Mouse (Mus musculus) forelimb bud, embryonic 11.5 days (tissue): Measurements from ENCODE around the gene Rad51b.

Source experiments
- DNase-seq: peaks from one replicate; pipeline ENCODE4 v3.0.0-alpha.2; 2012; ENCODE audit warnings: low read depth, low spot score

Rad51b gene

GRCm38 (mm10) chr12:79729926-79730506, 432.9 kb downstream of the Rad51b start:
- no peak for DNase-seq

GRCm38 (mm10) chr12:79731905-79732304, 434.8 kb downstream of the Rad51b start:
- DNase-seq = no peak

GRCm38 (mm10) chr12:79732355-79733115, 435.5 kb downstream of the Rad51b start:
- no peak for DNase-seq

GRCm38 (mm10) chr12:79735341-79735785, 438.3 kb downstream of the Rad51b start:
- DNase-seq = no peak

- DNase-seq = no peak
These were observed 438.8 kb downstream of the Rad51b start for GRCm38 (mm10) chr12:79735882-79736281.

- no peak for DNase-seq
These were observed 441.6 kb downstream of the Rad51b start for GRCm38 (mm10) chr12:79738700-79739099.

- DNase-seq = no peak
These were observed 443.0 kb downstream of the Rad51b start for GRCm38 (mm10) chr12:79739918-79740639.

- DNase-seq = no peak
These were observed 445.1 kb downstream of the Rad51b start for GRCm38 (mm10) chr12:79742211-79742610.

GRCm38 (mm10) chr12:79744131-79744530, 447.0 kb downstream of the Rad51b start:
- no peak for DNase-seq

GRCm38 (mm10) chr12:79745225-79745624, 448.1 kb downstream of the Rad51b start:
- no peak for DNase-seq

GRCm38 (mm10) chr12:79745845-79746510, 448.9 kb downstream of the Rad51b start:
- DNase-seq = no peak

- DNase-seq = no peak
These were observed 450.5 kb downstream of the Rad51b start for GRCm38 (mm10) chr12:79747541-79747940.

GRCm38 (mm10) chr12:79748862-79749261, 451.8 kb downstream of the Rad51b start:
- DNase-seq = no peak

- peak; percentile 65 for DNase-seq
These were observed 453.4 kb downstream of the Rad51b start for GRCm38 (mm10) chr12:79750253-79751125.

- DNase-seq = no peak
These were observed 454.7 kb downstream of the Rad51b start for GRCm38 (mm10) chr12:79751781-79752180.

- no peak for DNase-seq
These were observed 455.1 kb downstream of the Rad51b start for GRCm38 (mm10) chr12:79752189-79752588.

GRCm38 (mm10) chr12:79755617-79756016, 458.5 kb downstream of the Rad51b start:
- DNase-seq = peak; percentile 54

- DNase-seq = no peak
These were observed 459.3 kb downstream of the Rad51b start for GRCm38 (mm10) chr12:79756352-79756751.

- no peak for DNase-seq
These were observed 460.7 kb downstream of the Rad51b start for GRCm38 (mm10) chr12:79757775-79758174.

GRCm38 (mm10) chr12:79759180-79759902, 462.3 kb downstream of the Rad51b start:
- no peak for DNase-seq
